In the genomic region with DNA sequence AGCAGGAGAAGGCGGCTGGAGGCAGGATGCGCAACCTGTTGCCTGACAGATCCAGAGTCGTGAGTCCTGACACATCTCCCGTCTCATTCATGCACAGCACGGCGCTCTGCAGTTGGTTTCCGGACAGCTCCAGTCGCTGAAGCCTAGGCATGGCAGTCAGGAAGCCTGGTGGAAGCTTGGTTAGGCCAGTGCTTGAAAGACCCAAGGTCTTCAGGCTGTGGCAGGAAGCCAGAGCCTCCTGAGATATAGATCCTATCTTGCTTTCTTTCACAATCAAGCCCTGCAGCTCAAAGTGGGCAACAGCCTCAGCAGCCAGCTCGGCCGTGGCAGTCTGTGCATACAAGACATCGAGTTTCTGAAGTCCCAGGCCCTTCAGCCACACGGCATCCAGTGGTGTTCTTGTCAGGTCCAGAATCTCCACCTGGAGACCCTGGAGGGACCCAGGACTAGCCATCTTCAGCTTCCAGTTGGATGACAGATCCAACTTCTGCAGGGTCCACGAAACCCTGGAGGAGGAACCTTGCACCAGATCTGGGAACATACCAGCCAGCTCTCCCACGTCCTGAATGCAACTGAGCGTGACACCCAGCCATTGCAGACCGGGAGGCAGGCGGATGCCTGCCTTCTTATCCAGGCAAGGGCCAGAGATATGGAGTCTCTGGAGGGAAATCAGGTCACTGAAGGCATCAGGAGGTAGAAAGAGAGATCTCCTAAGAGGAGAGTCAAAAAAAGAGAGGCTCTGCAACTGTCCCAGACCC, we compare ENCODE assay signal across 10 mouse cellular contexts. TPM values are rescaled to one million over a fixed set of nuclear protein-coding genes. Genes with fewer than 3 reads are reported as not detected.
DNase-seq lines count a peak whose midpoint lies in the region; ATAC-seq and TF ChIP-seq lines count a peak whose summit lies in the region.
"Had no signal": no experiment of that assay in that cellular context is flagged by ENCODE, and none has a peak within 500 bp of the region (broad histone marks: within the 10 kb centered on the region; RNA-seq: fewer than 3 reads in every experiment).

No protein-coding gene starts in this region.

- H3K9ac ChIP-seq in hindbrain, postnatal 0 days (replicated peaks; ENCODE audit: low read length): no peak overlapping the region
- H3K9ac ChIP-seq in hindbrain, embryonic 16.5 days (ENCODE audit: low read depth, low read length): no peak overlapping the region
- H3K9ac ChIP-seq in liver, postnatal 0 days (replicated peaks): no peak overlapping the region

- H3K4me2 ChIP-seq in hindbrain, postnatal 0 days (ENCODE audit: low read depth, low read length): peak overlapping the region; percentile 5; the same call in 1 of the 2 replicates
- H3K4me2 ChIP-seq in hindbrain, embryonic 16.5 days (ENCODE audit: low read length): no peak overlapping the region
- peak overlapping the region; percentile 42 for H3K4me2 ChIP-seq in liver, postnatal 0 days (ENCODE audit: low read depth, low read length)

- H3K9me3 ChIP-seq in hindbrain, postnatal 0 days (ENCODE audit: low read length): no peaks in the 10 kb centered on the region
- H3K9me3 ChIP-seq in hindbrain, embryonic 16.5 days (ENCODE audit: control insufficient read depth, low read length): no peaks in the 10 kb centered on the region
- no peaks in the 10 kb centered on the region for H3K9me3 ChIP-seq in liver, postnatal 0 days (ENCODE audit: low read length)

- no peak overlapping the region for H3K27ac ChIP-seq in hindbrain, postnatal 0 days
- no peak overlapping the region for H3K27ac ChIP-seq in hindbrain, embryonic 16.5 days (ENCODE audit: low read depth, low read length)
- 0 out of 2 replicates have a peak overlapping the region, but pooled peaks have one; percentile 29 for H3K27ac ChIP-seq in liver, postnatal 0 days (ENCODE audit: low read depth)

- ATAC-seq in hindbrain, postnatal 0 days: no peak
- ATAC-seq in hindbrain, embryonic 16.5 days: no peak
- no peak for ATAC-seq in liver, postnatal 0 days

- TF ChIP-seq CTCF in hindbrain, postnatal 0 days (IDR thresholded peaks at IDR 0.05; ENCODE audit: low read depth): no peak
- TF ChIP-seq CTCF in liver, postnatal 0 days (IDR thresholded peaks at IDR 0.05; ENCODE audit: low read depth): no peak

- WGBS in hindbrain, postnatal 0 days: 67% methylated on average over 17 of the region's 17 CpGs
- WGBS in hindbrain, embryonic 16.5 days: 71% methylated on average over 17 of the region's 17 CpGs
- 24% methylated on average over 17 of the region's 17 CpGs for WGBS in liver, postnatal 0 days (ENCODE audit: insufficient replicate concordance)

- no peak for DNase-seq in hindbrain, postnatal 0 days (ENCODE audit: low spot score)
- peak; percentile 45 for DNase-seq in MN1 (ENCODE audit: low spot score)
- peak; percentile 50 for DNase-seq in kidney, adult 18-20 months
- no peak for DNase-seq in liver, postnatal 0 days
- DNase-seq in cerebellum, postnatal 14 days: no peak
- DNase-seq in cerebellum, postnatal 4 days (ENCODE audit: low spot score in 2 of 2): no peak
- DNase-seq in retina, embryonic 14.5 days (ENCODE audit: low spot score): no peak

- H3K4me1 ChIP-seq in hindbrain, postnatal 0 days (ENCODE audit: insufficient read depth, low read length): no peaks in the 10 kb centered on the region
- H3K4me1 ChIP-seq in hindbrain, embryonic 16.5 days (ENCODE audit: control insufficient read depth, insufficient read depth, low read depth, low read length): no peaks in the 10 kb centered on the region
- H3K4me1 ChIP-seq in liver, postnatal 0 days (ENCODE audit: insufficient read depth): peaks cover 16% of the 10 kb centered on the region

- no peak overlapping the region for H3K4me3 ChIP-seq in hindbrain, postnatal 0 days (ENCODE audit: low read length)
- H3K4me3 ChIP-seq in hindbrain, embryonic 16.5 days (ENCODE audit: low read length): no peak overlapping the region
- 0 out of 2 replicates have a peak overlapping the region, but pooled peaks have one; percentile 10 for H3K4me3 ChIP-seq in liver, postnatal 0 days (ENCODE audit: low read depth, low read length)
- H3K4me3 ChIP-seq: myocyte had no signal

- no peak for TF ChIP-seq EP300 in liver, postnatal 0 days (IDR thresholded peaks at IDR 0.05; ENCODE audit: low read depth)

- H3K27me3 ChIP-seq in hindbrain, postnatal 0 days (ENCODE audit: insufficient read depth, low read length): no peaks in the 10 kb centered on the region
- no peaks in the 10 kb centered on the region for H3K27me3 ChIP-seq in hindbrain, embryonic 16.5 days (replicated peaks; ENCODE audit: control insufficient read depth, insufficient read depth, low read length)
- peaks cover 5% of the 10 kb centered on the region; the same call in 1 of the 2 replicates for H3K27me3 ChIP-seq in liver, postnatal 0 days (ENCODE audit: insufficient read depth, low read length)

- H3K36me3 ChIP-seq in hindbrain, postnatal 0 days (ENCODE audit: insufficient read depth, low read length): no peaks in the 10 kb centered on the region
- H3K36me3 ChIP-seq in hindbrain, embryonic 16.5 days (ENCODE audit: control insufficient read depth, insufficient read depth, low read length): no peaks in the 10 kb centered on the region
- H3K36me3 ChIP-seq in liver, postnatal 0 days (replicated peaks; ENCODE audit: insufficient read depth, low read length): no peaks in the 10 kb centered on the region

RNA-seq across cellular contexts. Expression of gene Tlr12, which starts 0.9 kb away (rescaled TPM):
- total RNA-seq in hindbrain, postnatal 0 days (2014; rRNA removed): 1.0 and 1.2 TPM in 2 replicates
- polyA plus RNA-seq in hindbrain, postnatal 0 days (2015; fragmentation: Nextera tagmentation; extraction: Ambion mirVana): 0.89 and 1.4 TPM in 2 replicates
- 1.6 and 2.0 TPM in 2 replicates for polyA plus RNA-seq in hindbrain, embryonic 16.5 days (2015; fragmentation: Nextera tagmentation; extraction: Ambion mirVana)
- 1.9 and 2.3 TPM in 2 replicates for polyA plus RNA-seq in liver, postnatal 0 days (2015; fragmentation: Nextera tagmentation; extraction: Ambion mirVana)
- polyA plus RNA-seq: heart, embryonic 14.5 days; myocyte had no signal

RNA-seq across cellular contexts. Expression of gene Zscan20, which starts 7.6 kb away (rescaled TPM):
- 6.7 and 15.3 TPM in 2 replicates for total RNA-seq in hindbrain, postnatal 0 days (2014; rRNA removed)
- 1.8 and 1.9 TPM in 2 replicates for polyA plus RNA-seq in hindbrain, postnatal 0 days (2015; fragmentation: Nextera tagmentation; extraction: Ambion mirVana)
- polyA plus RNA-seq in hindbrain, embryonic 16.5 days (2015; fragmentation: Nextera tagmentation; extraction: Ambion mirVana): 4.3 and 4.9 TPM in 2 replicates
- 0.46 and 0.58 TPM in 2 replicates for polyA plus RNA-seq in liver, postnatal 0 days (2015; fragmentation: Nextera tagmentation; extraction: Ambion mirVana)

RNA-seq across cellular contexts. Expression of gene Phc2, which starts 37.0 kb away (rescaled TPM):
- 103 and 125 TPM in 2 replicates for total RNA-seq in hindbrain, postnatal 0 days (2014; rRNA removed)
- 46.1 and 50.7 TPM in 2 replicates for polyA plus RNA-seq in hindbrain, postnatal 0 days (2015; fragmentation: Nextera tagmentation; extraction: Ambion mirVana)
- 19.9 and 23.5 TPM in 2 replicates for polyA plus RNA-seq in hindbrain, embryonic 16.5 days (2015; fragmentation: Nextera tagmentation; extraction: Ambion mirVana)
- polyA plus RNA-seq in liver, postnatal 0 days (2015; fragmentation: Nextera tagmentation; extraction: Ambion mirVana): 14.6 and 18.7 TPM in 2 replicates

Comparison
In these comparisons a context has a peak if more than half of its experiments do, and no peak if none do; other contexts are left out.
1. DNase-seq: peak in MN1 (single experiment) and kidney, adult 18-20 months (single experiment); none in hindbrain, postnatal 0 days (single experiment), liver, postnatal 0 days (single experiment), cerebellum, postnatal 14 days (0 of 2), cerebellum, postnatal 4 days (0 of 2) and retina, embryonic 14.5 days (single experiment).